Mouse (Mus musculus): ENCODE measurements around the gene Ntf5. TPM values are rescaled to one million over a fixed set of nuclear protein-coding genes. Genes with fewer than 3 reads are reported as not detected.
"Not testable (repeated sequence)": the region's sequence is repeated elsewhere in the genome, so short reads cannot be mapped to it uniquely, and the experiment has no call there.

The Ntf5 gene
- polyA plus RNA-seq, 1 experiment from 2014 or later = 1.2 TPM

DNA sequence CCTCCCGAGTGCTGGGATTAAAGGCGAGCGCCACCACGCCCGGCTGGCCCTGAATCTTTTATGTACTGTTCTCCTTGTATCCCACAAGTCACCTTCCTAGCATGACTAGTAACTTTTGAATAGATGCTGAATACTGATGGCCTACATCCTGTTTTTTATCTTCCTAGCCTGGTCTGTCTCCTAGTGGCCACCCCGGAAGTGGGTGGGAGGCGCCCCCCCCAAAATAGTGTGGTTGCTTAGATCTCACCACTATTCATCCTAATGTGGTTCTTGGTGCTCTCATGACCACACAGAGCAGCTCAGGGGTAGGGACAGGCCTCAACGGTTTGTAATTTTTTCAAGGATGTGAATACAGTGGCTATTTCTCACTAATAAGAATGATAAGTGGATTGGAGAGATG is 38.9 kb upstream of the Ntf5 start:
- Histone ChIP-seq H3K27ac (no peak overlapping the region), H3K36me3 (peaks cover 71% of the 10 kb centered on the region), H3K4me1 (peaks cover 14% of the 10 kb centered on the region), H3K9me3 (replicated peaks) (no peaks in the 10 kb centered on the region), H3K27me3 (peaks cover 7% of the 10 kb centered on the region), H3K4me2 (replicated peaks) (no peak overlapping the region), H3K4me3 (no peak overlapping the region), H3K9ac (no peak overlapping the region)
- WGBS = 94% methylated on average over 8 of the region's 8 CpGs
- ATAC-seq (ENCODE audit: low FRiP score) = no peak

DNA sequence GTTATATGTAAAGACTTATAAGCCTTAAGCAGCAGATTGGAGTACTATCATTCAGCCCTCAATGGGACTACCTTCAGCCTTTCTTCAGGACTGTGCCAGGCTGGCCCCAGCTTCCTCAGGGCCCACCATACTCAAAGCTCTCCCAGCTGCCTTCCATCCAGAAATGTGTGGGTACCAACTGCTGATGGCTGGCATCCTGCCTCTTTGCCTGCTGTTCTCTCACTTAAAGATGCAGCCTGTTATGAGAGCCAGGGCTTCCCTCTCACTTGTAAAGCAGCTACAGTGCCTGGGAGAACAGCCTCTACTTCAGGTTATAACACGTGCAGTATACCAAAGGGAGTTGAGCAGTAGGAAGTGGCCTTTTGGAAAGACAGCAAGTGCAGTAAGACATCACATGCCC is 37.4 kb upstream of the Ntf5 start:
- H3K27ac ChIP-seq = no peak overlapping the region

DNA sequence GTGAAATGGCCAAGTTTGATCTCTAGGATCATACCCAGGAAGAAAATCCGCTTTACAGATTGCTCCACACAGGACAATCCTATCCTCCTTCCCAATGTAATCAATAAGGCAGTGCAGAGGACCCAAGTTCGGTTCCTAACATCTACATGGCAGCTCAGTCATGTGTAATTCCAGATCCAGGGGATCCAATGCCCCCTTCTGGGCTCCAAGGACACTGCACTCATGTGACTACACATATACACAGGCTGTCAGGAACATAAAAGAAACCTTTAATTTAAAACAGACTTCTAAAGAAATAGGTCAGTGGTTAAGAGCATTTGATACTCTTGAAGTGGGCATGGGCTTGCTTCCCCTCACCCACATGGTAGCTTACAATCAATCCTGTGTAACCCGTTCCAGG is 27.4 kb upstream of the Ntf5 start:
- no peaks in the 10 kb centered on the region for H3K4me1 ChIP-seq
- no peak overlapping the region for H3K27ac ChIP-seq
- WGBS = 87% methylated on average over 3 of the region's 3 CpGs
- H3K4me3 ChIP-seq = no peak overlapping the region
- no peak for ATAC-seq (ENCODE audit: low FRiP score)
- H3K9ac ChIP-seq = no peak overlapping the region
- peaks cover 96% of the 10 kb centered on the region for H3K36me3 ChIP-seq
- no peak overlapping the region for H3K4me2 ChIP-seq (replicated peaks)
- no peaks in the 10 kb centered on the region for H3K27me3 ChIP-seq
- no peaks in the 10 kb centered on the region for H3K9me3 ChIP-seq (replicated peaks)

More for the DNA sequence above, 37.4 kb upstream of the Ntf5 start:
- no peak for ATAC-seq (ENCODE audit: low FRiP score)
- no peaks in the 10 kb centered on the region for H3K4me1 ChIP-seq
- no peaks in the 10 kb centered on the region for H3K9me3 ChIP-seq (replicated peaks)
- no peak overlapping the region for H3K4me3 ChIP-seq
- peaks cover 85% of the 10 kb centered on the region for H3K36me3 ChIP-seq
- no peak overlapping the region for H3K9ac ChIP-seq
- H3K4me2 ChIP-seq (replicated peaks) = no peak overlapping the region
- WGBS = 92% methylated on average over 1 of the region's 1 CpGs
- no peaks in the 10 kb centered on the region for H3K27me3 ChIP-seq

DNA sequence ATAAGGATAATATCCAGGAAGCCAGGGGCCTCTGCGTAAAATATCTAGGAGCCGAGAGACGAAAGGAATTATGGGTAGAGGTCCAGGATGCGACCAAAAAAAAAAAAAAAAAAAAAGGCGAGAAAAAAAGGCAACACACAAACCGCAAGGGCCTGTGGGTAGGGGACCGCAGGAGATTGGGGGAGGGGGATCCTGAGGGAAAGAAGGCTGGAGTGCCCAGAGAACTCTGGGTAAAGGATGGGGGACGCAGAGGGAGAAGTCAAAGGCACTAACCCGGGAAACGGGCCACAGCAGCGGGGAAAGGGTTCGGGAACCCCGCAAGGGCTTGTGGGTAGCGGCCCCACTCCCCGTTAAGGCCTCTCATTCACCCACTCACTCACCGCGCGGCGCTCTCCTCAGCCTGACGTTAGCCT is 18.4 kb upstream of the Ntf5 start:
- Histone ChIP-seq H3K9ac (peak overlapping the region; percentile 93), H3K27me3 (no peaks in the 10 kb centered on the region), H3K27ac (peak overlapping the region; percentile 99), H3K9me3 (replicated peaks) (no peaks in the 10 kb centered on the region), H3K4me1 (peaks cover 19% of the 10 kb centered on the region), H3K36me3 (peaks cover 24% of the 10 kb centered on the region), H3K4me3 (peak overlapping the region; percentile 86), H3K4me2 (replicated peaks) (peak overlapping the region; percentile 84)
- WGBS = 3% methylated on average over 19 of the region's 20 CpGs
- ATAC-seq (ENCODE audit: low FRiP score) = peak; percentile 82

DNA sequence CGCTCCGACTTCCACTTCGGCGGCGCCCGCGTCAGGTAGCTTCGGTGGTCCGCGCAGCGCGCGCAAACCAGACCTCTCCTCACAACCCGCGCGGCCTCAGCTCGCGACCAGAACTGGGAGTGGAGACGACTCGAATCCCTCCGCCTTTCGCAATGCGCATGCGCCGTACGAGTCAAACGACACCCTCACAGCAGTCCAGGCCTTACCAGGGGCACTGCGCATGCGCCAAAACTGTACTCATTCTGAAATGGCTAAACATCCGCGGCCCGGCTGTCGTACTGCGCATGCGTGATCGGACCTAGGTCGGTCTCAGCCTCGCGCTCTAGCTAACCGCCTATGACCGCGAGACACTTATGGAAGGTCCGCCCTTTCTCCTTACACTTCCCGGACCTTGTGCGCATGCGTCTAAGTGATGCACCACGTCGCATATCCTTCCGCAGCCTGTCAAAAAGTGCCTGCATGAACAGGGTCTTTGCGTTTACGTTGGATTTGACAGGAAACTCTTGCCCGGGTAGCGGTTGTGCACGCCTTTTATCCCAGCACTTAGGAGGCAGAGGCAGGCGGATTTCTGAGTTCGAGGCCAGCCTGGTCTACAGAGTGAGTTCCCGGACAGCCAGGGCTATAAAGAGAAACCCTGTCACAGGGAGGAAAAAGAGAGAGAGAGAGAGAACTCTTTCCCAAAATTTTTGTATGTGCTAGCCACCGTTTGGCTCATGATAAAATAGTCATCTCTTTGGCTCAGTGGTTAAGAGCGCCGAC is 17.7 kb upstream of the Ntf5 start, which contains the start of gene Snrnp70:
Gene Snrnp70, minus strand, starts transcription at position 165 of the 759 bp plus-strand sequence.
- no peaks in the 10 kb centered on the region for H3K27me3 ChIP-seq
- H3K4me2 ChIP-seq (replicated peaks) = peak within 1 kb of the TSS; percentile 84
- H3K36me3 ChIP-seq = peaks cover 17% of the 10 kb centered on the region
- no peaks in the 10 kb centered on the region for H3K9me3 ChIP-seq (replicated peaks)
- H3K27ac ChIP-seq = peak within 1 kb of the TSS; percentile 99
- peaks cover 19% of the 10 kb centered on the region for H3K4me1 ChIP-seq
- ATAC-seq (ENCODE audit: low FRiP score) = peak; percentile 97
- peak within 1 kb of the TSS; percentile 86 for H3K4me3 ChIP-seq
- H3K9ac ChIP-seq = peak within 1 kb of the TSS; percentile 93
- whole genome bisulfite sequencing = under 1% methylated on average over 60 of the region's 60 CpGs

DNA sequence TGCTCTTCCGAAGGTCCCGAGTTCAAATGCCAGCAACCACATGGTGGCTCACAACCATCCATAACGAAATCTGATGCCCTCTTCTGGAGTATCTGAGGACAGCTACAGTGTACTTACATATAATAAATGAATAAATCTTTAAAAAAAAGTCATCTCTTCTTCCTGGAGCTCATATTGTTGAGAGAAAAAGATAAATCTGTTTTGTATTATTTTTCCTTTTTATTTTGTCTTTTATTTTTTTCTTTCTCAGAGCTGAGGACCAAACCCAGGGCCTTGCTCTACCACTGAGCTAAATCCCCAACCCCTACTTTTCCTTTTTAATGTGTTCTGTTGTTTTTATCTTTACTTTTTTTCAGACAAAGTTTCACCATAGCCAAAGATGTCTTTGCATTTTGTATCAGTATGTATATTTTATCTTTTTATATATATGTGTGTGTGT is 17.1 kb upstream of the Ntf5 start:
- 4% methylated on average over 3 of the region's 3 CpGs for WGBS
- Histone ChIP-seq H3K4me3 (peak overlapping the region; percentile 86), H3K4me1 (peaks cover 19% of the 10 kb centered on the region), H3K27ac (peak overlapping the region; percentile 76; the same call in 1 of the 2 replicates), H3K9ac (peak overlapping the region; percentile 51; the same call in 1 of the 2 replicates), H3K36me3 (peaks cover 13% of the 10 kb centered on the region), H3K4me2 (replicated peaks) (peak overlapping the region; percentile 58)
- H3K27me3 ChIP-seq; H3K9me3 ChIP-seq (replicated peaks): not testable (repeated sequence)
- peak; percentile 37; the same call in 1 of the 2 replicates for ATAC-seq (ENCODE audit: low FRiP score)

DNA sequence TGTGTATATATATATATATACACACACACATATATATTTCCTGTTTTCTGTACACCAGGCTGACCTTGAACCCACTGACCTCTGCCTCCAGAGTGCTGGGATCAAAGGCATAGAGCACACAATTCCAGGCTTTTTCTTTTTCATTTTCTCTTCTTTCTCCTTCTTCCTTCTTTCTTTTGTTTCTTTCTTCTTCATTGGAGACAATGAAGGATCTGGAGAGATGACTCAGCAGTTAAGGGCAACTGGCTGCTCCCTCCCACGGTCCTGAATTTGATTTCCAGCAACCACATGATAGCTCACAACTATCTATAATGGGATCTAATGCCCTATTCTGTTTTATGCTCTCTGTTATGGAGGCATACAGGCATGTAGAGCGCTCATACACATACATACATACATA is 16.7 kb upstream of the Ntf5 start:
- Histone ChIP-seq H3K9ac (no peak overlapping the region), H3K36me3 (peaks cover 9% of the 10 kb centered on the region), H3K27ac (no peak overlapping the region), H3K27me3 (no peaks in the 10 kb centered on the region), H3K4me3 (no peak overlapping the region), H3K9me3 (replicated peaks) (no peaks in the 10 kb centered on the region), H3K4me1 (peaks cover 19% of the 10 kb centered on the region), H3K4me2 (replicated peaks) (no peak overlapping the region)
- 75% methylated on average over 2 of the region's 2 CpGs for WGBS
- ATAC-seq (ENCODE audit: low FRiP score) = no peak

DNA sequence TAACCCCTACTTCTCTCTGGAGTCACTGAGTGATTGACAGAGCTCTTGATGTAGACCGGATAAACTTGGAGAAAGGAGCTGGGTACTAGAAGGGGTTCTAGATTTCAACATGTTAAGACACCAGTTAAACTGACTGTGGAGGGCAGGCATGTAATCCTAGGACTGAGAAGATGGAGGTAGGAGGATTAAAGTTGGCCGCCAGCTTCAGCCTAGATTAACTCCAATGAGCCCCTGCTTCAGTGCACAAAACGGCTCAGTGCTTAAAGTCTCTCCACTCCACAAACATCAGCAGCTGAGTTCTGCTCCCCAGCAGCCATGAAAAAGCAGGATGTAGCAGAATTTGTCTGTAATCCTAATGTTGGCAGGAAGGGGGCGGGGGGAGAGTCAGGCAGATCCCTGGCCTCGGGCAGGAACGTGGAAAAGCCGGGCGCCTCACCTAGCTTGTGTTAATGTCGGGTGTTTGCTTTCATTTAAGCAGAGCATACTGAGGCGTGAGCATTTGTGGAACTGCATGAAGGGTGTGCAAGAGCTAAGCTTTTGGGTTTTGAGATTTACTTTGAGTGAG is 11.9 kb upstream of the Ntf5 start:
- Histone ChIP-seq H3K9ac (no peak overlapping the region), H3K4me1 (peaks cover 4% of the 10 kb centered on the region), H3K27me3 (peaks cover 22% of the 10 kb centered on the region), H3K4me2 (replicated peaks) (no peak overlapping the region), H3K27ac (no peak overlapping the region), H3K36me3 (no peaks in the 10 kb centered on the region), H3K4me3 (no peak overlapping the region), H3K9me3 (replicated peaks) (0 out of 2 replicates have a peak, but pooled peaks cover 3% of the 10 kb centered on the region)
- ATAC-seq (ENCODE audit: low FRiP score) = no peak
- 76% methylated on average over 10 of the region's 10 CpGs for WGBS

DNA sequence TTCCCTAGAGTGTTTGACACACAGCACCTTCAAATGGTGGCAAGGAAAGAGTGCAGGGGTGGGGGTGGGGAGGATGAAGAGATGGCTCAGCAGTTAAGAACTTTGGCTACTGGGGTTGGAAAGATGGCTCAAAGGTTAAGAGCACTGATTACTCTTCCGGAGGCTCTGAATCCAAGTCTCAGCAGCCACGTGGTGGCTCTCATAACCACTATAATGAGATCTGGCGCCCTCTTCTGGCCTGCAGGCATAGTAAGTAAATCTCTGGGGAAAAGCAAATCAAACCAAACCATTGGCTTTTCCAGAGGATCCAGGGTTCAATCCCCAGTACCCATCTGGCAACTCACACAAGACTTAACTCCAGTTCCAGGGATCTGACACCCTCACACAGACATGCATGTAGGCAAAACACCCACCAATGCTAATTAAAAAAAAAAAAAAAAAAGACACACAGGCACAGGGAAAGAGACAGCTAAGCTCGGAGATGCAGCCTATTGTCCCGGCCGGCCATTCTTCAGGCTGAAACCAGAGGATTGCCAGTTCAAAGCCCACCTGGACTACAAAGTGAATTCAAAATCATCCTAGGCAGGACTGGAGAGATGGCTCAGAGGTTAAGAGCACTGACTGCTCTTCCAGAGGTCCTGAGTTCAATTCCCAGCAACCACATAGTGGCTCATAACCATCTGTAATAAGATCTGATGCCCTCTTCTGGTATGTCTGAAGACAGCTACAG is 9.8 kb upstream of the Ntf5 start:
- H3K4me2 ChIP-seq (replicated peaks) = no peak overlapping the region
- no peaks in the 10 kb centered on the region for H3K36me3 ChIP-seq
- 44% methylated on average over 6 of the region's 6 CpGs for WGBS

DNA sequence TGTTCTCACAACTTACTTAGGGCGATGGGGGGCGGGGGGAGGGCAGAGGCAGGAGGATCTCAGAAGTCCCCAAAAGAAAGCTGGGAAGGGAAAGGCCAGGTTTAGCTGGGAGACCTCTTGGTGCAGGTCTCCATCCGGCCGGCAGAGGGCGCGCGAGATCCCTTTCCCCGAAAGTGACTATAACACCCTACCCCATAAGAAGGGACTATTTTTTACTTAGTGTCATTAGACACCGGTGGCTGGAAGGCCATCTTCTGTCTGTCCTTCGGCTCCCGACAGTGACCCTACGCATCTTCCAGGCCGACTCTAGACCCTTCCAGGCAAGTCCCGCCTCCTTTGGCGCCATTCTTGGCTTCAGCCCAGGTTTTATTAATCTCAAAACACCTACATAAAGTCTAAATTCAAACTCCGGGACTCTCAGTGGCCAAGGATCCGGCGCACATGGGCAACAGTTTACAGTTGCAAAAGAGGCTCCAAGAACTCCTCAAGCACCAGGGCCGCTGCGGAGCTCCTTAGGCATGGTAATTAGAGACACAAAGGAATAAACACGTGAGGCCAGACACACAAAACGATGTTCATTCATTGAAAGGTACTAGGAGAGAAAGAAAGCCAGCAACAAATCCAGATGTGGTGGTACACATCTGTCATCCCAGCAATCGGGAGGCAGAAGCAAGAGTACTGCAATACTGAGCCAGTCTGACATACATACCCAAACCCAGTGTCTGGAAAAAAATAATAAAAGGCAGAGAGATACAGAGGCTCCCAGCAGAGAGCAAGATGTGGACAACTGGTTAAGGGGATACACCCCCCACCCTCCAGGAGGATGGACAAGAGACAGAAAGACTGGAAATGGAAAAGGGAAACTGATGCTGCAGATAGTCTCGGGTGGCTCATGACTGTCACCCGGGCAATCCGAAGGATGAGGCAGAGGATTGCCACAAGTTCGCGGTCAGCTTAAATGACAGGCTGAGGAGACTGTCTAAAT is 8.1 kb upstream of the Ntf5 start, which contains the start of gene Kcna7:
Gene Kcna7, plus strand, starts transcription at position 563 of the 985 bp plus-strand sequence.
- Histone ChIP-seq H3K4me2 (replicated peaks) (peak within 1 kb of the TSS; percentile 48), H3K36me3 (no peaks in the 10 kb centered on the region), H3K4me3 (peak within 1 kb of the TSS; percentile 34), H3K27me3 (peaks cover 59% of the 10 kb centered on the region), H3K4me1 (peaks cover 6% of the 10 kb centered on the region), H3K27ac (no peak within 1 kb of the TSS), H3K9ac (peak within 1 kb of the TSS; percentile 32; the same call in 1 of the 2 replicates), H3K9me3 (replicated peaks) (0 out of 2 replicates have a peak, but pooled peaks cover 3% of the 10 kb centered on the region)
- 12% methylated on average over 28 of the region's 28 CpGs for WGBS
- ATAC-seq (ENCODE audit: low FRiP score) = no peak

More for the DNA sequence above, 9.8 kb upstream of the Ntf5 start:
- Histone ChIP-seq H3K4me3 (no peak overlapping the region), H3K4me1 (peaks cover 6% of the 10 kb centered on the region), H3K9ac (no peak overlapping the region), H3K9me3 (replicated peaks) (0 out of 2 replicates have a peak, but pooled peaks cover 3% of the 10 kb centered on the region), H3K27ac (no peak overlapping the region), H3K27me3 (peaks cover 43% of the 10 kb centered on the region)
- no peak for ATAC-seq (ENCODE audit: low FRiP score)

Measured in hindbrain, embryonic 12.5 days (tissue).